Mouse (Mus musculus): Measurements from ENCODE around the gene Gm21680.
"Not testable (repeated sequence)": the region's sequence is repeated elsewhere in the genome, so short reads cannot be mapped to it uniquely, and the experiment has no call there.

The Gm21680 gene

GRCm38 (mm10) chr5:25972563-25972962, at the start of gene Gm21680:
Gm21680 (minus strand) TSS chr5:25972663.
- not testable (repeated sequence) for DNase-seq

GRCm38 (mm10) chr5:26007697-26008096, 35.2 kb upstream of the Gm21680 start:
- DNase-seq: not testable (repeated sequence)

- not testable (repeated sequence) for DNase-seq
Observed at GRCm38 (mm10) chr5:26006937-26007695, 34.7 kb upstream of the Gm21680 start.

DNA sequence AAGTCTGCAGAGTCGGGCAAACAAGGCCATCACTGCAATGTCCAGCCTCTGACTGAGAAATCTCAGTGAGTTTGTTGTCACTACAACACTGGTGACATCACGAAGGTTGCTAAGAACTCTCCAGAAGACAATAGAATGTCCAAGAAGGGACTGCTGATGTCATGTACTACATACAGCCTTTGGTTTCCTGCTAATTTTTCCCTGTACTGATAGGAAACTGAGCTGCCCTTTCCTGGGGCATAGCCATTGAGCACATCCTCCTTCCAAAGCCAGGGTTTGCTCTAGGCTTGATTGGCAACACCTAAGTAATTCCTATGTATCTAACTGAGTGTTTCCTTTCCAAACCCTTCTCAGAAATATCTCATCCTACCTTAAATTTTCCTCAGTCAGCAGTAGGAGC, 32.2 kb upstream of the Gm21680 start, which contains the start of gene Gm1979:
Gene Gm1979, minus strand, starts transcription at position 101 of the 400 bp plus-strand sequence.
- DNase-seq: not testable (repeated sequence)

DNA sequence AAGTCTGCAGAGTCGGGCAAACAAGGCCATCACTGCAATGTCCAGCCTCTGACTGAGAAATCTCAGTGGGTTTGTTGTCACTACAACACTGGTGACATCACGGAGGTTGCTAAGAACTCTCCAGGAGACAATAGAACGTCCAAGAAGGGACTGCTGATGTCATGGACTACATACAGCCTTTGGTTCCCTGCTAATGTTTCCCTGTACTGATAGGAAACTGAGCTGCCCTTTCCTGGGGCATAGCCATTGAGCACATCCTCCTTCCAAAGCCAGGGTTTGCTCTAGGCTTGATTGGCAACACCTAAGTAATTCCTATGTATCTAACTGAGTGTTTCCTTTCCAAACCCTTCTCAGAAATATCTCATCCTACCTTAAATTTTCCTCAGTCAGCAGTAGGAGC, 16.1 kb upstream of the Gm21680 start, which contains the start of gene Gm21698:
Gene Gm21698, minus strand, starts transcription at position 101 of the 400 bp plus-strand sequence.
- DNase-seq: not testable (repeated sequence)

- not testable (repeated sequence) for DNase-seq
Observed at GRCm38 (mm10) chr5:25957050-25957449, 15.4 kb downstream of the Gm21680 start.

- DNase-seq: not testable (repeated sequence)
Observed at GRCm38 (mm10) chr5:25956611-25957010, 15.9 kb downstream of the Gm21680 start.

DNA sequence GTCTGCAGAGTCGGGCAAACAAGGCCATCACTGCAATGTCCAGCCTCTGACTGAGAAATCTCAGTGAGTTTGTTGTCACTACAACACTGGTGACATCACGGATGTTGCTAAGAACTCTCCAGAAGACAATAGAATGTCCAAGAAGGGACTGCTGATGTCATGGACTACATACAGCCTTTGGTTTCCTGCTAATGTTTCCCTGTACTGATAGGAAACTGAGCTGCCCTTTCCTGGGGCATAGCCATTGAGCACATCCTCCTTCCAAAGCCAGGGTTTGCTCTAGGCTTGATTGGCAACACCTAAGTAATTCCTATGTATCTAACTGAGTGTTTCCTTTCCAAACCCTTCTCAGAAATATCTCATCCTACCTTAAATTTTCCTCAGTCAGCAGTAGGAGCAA, 18.1 kb downstream of the Gm21680 start, which contains the start of gene Gm21671:
Gene Gm21671, minus strand, starts transcription at position 101 of the 400 bp plus-strand sequence.
- DNase-seq: not testable (repeated sequence)

- not testable (repeated sequence) for DNase-seq
Observed at GRCm38 (mm10) chr5:25945391-25945790, 27.1 kb downstream of the Gm21680 start.

DNA sequence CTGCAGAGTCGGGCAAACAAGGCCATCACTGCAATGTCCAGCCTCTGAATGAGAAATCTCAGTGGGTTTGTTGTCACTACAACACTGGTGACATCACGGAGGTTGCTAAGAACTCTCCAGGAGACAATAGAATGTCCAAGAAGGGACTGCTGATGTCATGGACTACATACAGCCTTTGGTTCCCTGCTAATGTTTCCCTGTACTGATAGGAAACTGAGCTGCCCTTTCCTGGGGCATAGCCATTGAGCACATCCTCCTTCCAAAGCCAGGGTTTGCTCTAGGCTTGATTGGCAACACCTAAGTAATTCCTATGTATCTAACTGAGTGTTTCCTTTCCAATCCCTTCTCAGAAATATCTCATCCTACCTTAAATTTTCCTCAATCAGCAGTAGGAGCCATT, 30.2 kb downstream of the Gm21680 start, which contains the start of gene Gm21663:
Gene Gm21663, minus strand, starts transcription at position 101 of the 400 bp plus-strand sequence.
- DNase-seq: not testable (repeated sequence)
